Mouse (Mus musculus) heart, embryonic 14.5 days (tissue): ENCODE data around the gene Prr5. TPM values are rescaled to one million over a fixed set of nuclear protein-coding genes. Genes with fewer than 3 reads are reported as not detected.
A peak's percentile ranks its signal among the peaks of the same experiment; 100 is the strongest.

ENCODE experiments used
- ATAC-seq: fragments of 200-750 bp; cut with Nextera tagmentation; 2 replicates; pipeline ENCODE4 v1.8.0; 2017; ENCODE audit warnings: low read depth, moderate TSS enrichment; ENCODE audit not compliant: insufficient number of reproducible peaks, insufficient read depth, low FRiP score
- H3K27ac ChIP-seq, 2 experiments: fragments of 200-500 bp in 1 of 2; fragments of 300-500 bp in 1 of 2; sonication (generic) in 1 of 2; replicated peaks in 1 of 2; 2 replicates each; pipeline ENCODE4 v1.5.1; 2012 to 2014; ENCODE audit warnings: low read depth in 2 of 2, low read length in 2 of 2, control low read depth in 1 of 2, mild to moderate bottlenecking in 1 of 2, mixed read lengths in 1 of 2; ENCODE audit not compliant: control insufficient read depth in 1 of 2, insufficient read depth in 1 of 2
- H3K27me3 ChIP-seq: fragments of 300-500 bp; sonication (generic); 2 replicates; pipeline ENCODE4 v1.6.1; 2014; ENCODE audit warnings: mild to moderate bottlenecking, low read length, control low read depth; ENCODE audit not compliant: control insufficient read depth, insufficient read depth
- H3K36me3 ChIP-seq: fragments of 300-500 bp; sonication (generic); 2 replicates; pipeline ENCODE4 v1.6.1; 2014; ENCODE audit warnings: mild to moderate bottlenecking, control low read depth, low read length, mixed read lengths; ENCODE audit not compliant: control insufficient read depth, insufficient read depth
- H3K4me1 ChIP-seq, 2 experiments: fragments of 200-500 bp in 1 of 2; fragments of 300-500 bp in 1 of 2; sonication (generic) in 1 of 2; 2 replicates each; pipeline ENCODE4 v1.6.1; 2012 to 2014; ENCODE audit warnings: low read length in 2 of 2, control low read depth in 1 of 2, mixed read lengths in 1 of 2; ENCODE audit not compliant: control insufficient read depth in 2 of 2, insufficient read depth in 2 of 2
- H3K4me2 ChIP-seq: fragments of 300-500 bp; sonication (generic); 2 replicates; pipeline ENCODE4 v1.6.1; 2014; ENCODE audit warnings: mild to moderate bottlenecking, low read length
- H3K4me3 ChIP-seq, 2 experiments: fragments of 200-500 bp in 1 of 2; fragments of 300-500 bp in 1 of 2; sonication (generic) in 1 of 2; 2 replicates each; pipeline ENCODE4 v1.5.1; 2012 to 2014; ENCODE audit warnings: low read length in 2 of 2, mild to moderate bottlenecking in 2 of 2, control low read depth in 1 of 2, low read depth in 1 of 2, moderate library complexity in 1 of 2; ENCODE audit not compliant: control insufficient read depth in 1 of 2, insufficient read depth in 1 of 2
- H3K9ac ChIP-seq: fragments of 300-500 bp; sonication (generic); 2 replicates; pipeline ENCODE4 v1.6.1; 2014; ENCODE audit warnings: mild to moderate bottlenecking, low read length
- H3K9me3 ChIP-seq: fragments of 300-500 bp; sonication (generic); 2 replicates; pipeline ENCODE4 v1.6.1; 2016; ENCODE audit warnings: low read length, control low read depth; ENCODE audit not compliant: control insufficient read depth
- WGBS: fragments of 180-500 bp; shearing (Covaris S2); extraction: QIAGEN DNeasy Blood & Tissue Kit; methylation state at CpG from one replicate; pipeline ENCODE4 v1.1.7; 2014; 5-methylcytosine and 5-hydroxymethylcytosine counted together
- polyA plus RNA-seq: library from polyadenylated mRNA; unstranded; fragments of >200 nt; fragmentation: Nextera tagmentation; extraction: Ambion mirVana; gene quantifications from 2 replicates; pipeline ENCODE4 v1.2.1, GENCODE M21; 2014

The Prr5 gene
- polyA plus RNA-seq, 1 experiment from 2014 or later: 15.1 TPM

- Histone ChIP-seq H3K9me3 (no peaks in the 10 kb centered on the region), H3K4me2 (no peak overlapping the region), H3K27ac (no peak overlapping the region)
Measured at GRCm38 (mm10) chr15:84732425-84732749, 63.0 kb downstream of the Prr5 start.

GRCm38 (mm10) chr15:84736346-84736993 lies 67.0 kb downstream of the Prr5 start:
- H3K4me1 ChIP-seq: peaks cover 0 to 2% of the 10 kb centered on the region in 2 experiments; a peak in 1 of 4 replicates
- no peak overlapping the region for H3K4me3 ChIP-seq
- H3K4me2 ChIP-seq: no peak overlapping the region
- 64% methylated on average over 11 of the region's 11 CpGs for WGBS
- no peak overlapping the region for H3K9ac ChIP-seq
- H3K9me3 ChIP-seq: no peaks in the 10 kb centered on the region
- no peak overlapping the region for H3K27ac ChIP-seq
- H3K36me3 ChIP-seq: no peaks in the 10 kb centered on the region
- ATAC-seq: no peak
- H3K27me3 ChIP-seq: no peaks in the 10 kb centered on the region

More at GRCm38 (mm10) chr15:84732425-84732749, 63.0 kb downstream of the Prr5 start:
- Histone ChIP-seq H3K36me3 (no peaks in the 10 kb centered on the region), H3K4me3 (no peak overlapping the region), H3K9ac (no peak overlapping the region), H3K27me3 (no peaks in the 10 kb centered on the region), H3K4me1 (peaks cover 10 to 11% of the 10 kb centered on the region in 2 experiments; a peak in 3 of 4 replicates)
- ATAC-seq: no peak
- 60% methylated on average over 4 of the region's 4 CpGs for WGBS

GRCm38 (mm10) chr15:84736994-84737346 lies 67.5 kb downstream of the Prr5 start:
- 31% methylated on average over 2 of the region's 4 CpGs for WGBS
- H3K27me3 ChIP-seq: no peaks in the 10 kb centered on the region
- peaks cover 0 to 2% of the 10 kb centered on the region in 2 experiments; a peak in 1 of 4 replicates for H3K4me1 ChIP-seq
- H3K27ac ChIP-seq: no peak overlapping the region
- H3K36me3 ChIP-seq: no peaks in the 10 kb centered on the region
- H3K4me3 ChIP-seq: no peak overlapping the region
- H3K4me2 ChIP-seq: no peak overlapping the region
- ATAC-seq: no peak
- no peaks in the 10 kb centered on the region for H3K9me3 ChIP-seq
- no peak overlapping the region for H3K9ac ChIP-seq

GRCm38 (mm10) chr15:84738246-84738645 lies 68.8 kb downstream of the Prr5 start:
- Histone ChIP-seq H3K27ac (no peak overlapping the region), H3K27me3 (no peaks in the 10 kb centered on the region), H3K4me1 (peaks cover 0 to 3% of the 10 kb centered on the region in 2 experiments; a peak in 1 of 4 replicates), H3K36me3 (no peaks in the 10 kb centered on the region), H3K4me3 (no peak overlapping the region), H3K9me3 (no peaks in the 10 kb centered on the region), H3K9ac (no peak overlapping the region), H3K4me2 (no peak overlapping the region)
- ATAC-seq: no peak
- 89% methylated on average over 7 of the region's 7 CpGs for WGBS

- Histone ChIP-seq H3K9ac (no peak overlapping the region), H3K4me3 (no peak overlapping the region), H3K9me3 (no peaks in the 10 kb centered on the region), H3K27ac (no peak overlapping the region), H3K27me3 (no peaks in the 10 kb centered on the region), H3K4me2 (no peak overlapping the region), H3K36me3 (no peaks in the 10 kb centered on the region), H3K4me1 (peaks cover 12 to 14% of the 10 kb centered on the region in 2 experiments)
- ATAC-seq: no peak
- WGBS: 57% methylated on average over 3 of the region's 3 CpGs
Measured at GRCm38 (mm10) chr15:84741573-84741972, 72.2 kb downstream of the Prr5 start.

GRCm38 (mm10) chr15:84743347-84743746 lies 73.9 kb downstream of the Prr5 start:
- Histone ChIP-seq H3K27me3 (no peaks in the 10 kb centered on the region), H3K27ac (no peak overlapping the region), H3K9ac (no peak overlapping the region), H3K4me2 (no peak overlapping the region), H3K4me3 (no peak overlapping the region), H3K4me1 (peaks cover 12 to 14% of the 10 kb centered on the region in 2 experiments), H3K9me3 (no peaks in the 10 kb centered on the region), H3K36me3 (no peaks in the 10 kb centered on the region)
- 16% methylated on average over 3 of the region's 3 CpGs for WGBS
- no peak for ATAC-seq

GRCm38 (mm10) chr15:84744308-84744707 lies 74.9 kb downstream of the Prr5 start:
- no peak for ATAC-seq
- H3K9ac ChIP-seq: no peak overlapping the region
- no peak overlapping the region for H3K27ac ChIP-seq
- H3K9me3 ChIP-seq: no peaks in the 10 kb centered on the region
- H3K4me2 ChIP-seq: no peak overlapping the region
- no peaks in the 10 kb centered on the region for H3K27me3 ChIP-seq
- 21% methylated on average over 2 of the region's 2 CpGs for WGBS
- no peak overlapping the region for H3K4me3 ChIP-seq
- peaks cover 12 to 14% of the 10 kb centered on the region in 2 experiments for H3K4me1 ChIP-seq
- H3K36me3 ChIP-seq: no peaks in the 10 kb centered on the region

GRCm38 (mm10) chr15:84745831-84746230 lies 76.4 kb downstream of the Prr5 start:
- no peak for ATAC-seq
- WGBS: 48% methylated on average over 4 of the region's 4 CpGs
- no peak overlapping the region for H3K4me2 ChIP-seq
- no peak overlapping the region for H3K4me3 ChIP-seq
- H3K9me3 ChIP-seq: no peaks in the 10 kb centered on the region
- H3K27ac ChIP-seq: peak overlapping the region in 1 of 2 experiments; percentile 5; a peak in 1 of 4 replicates
- no peaks in the 10 kb centered on the region for H3K27me3 ChIP-seq
- 0 out of 2 replicates have a peak overlapping the region, but pooled peaks have one; percentile 30 for H3K9ac ChIP-seq
- H3K36me3 ChIP-seq: no peaks in the 10 kb centered on the region
- H3K4me1 ChIP-seq: peaks cover 12 to 14% of the 10 kb centered on the region in 2 experiments
